Mouse (Mus musculus) naive thymus-derived CD4-positive, alpha-beta T cell, adult 5 months (primary cell): Measurements from ENCODE around the gene Setd1a. TPM values are rescaled to one million over a fixed set of nuclear protein-coding genes. Genes with fewer than 3 reads are reported as not detected.

Experiments used
- polyA plus RNA-seq: library from polyadenylated mRNA; unstranded; fragments of 100-300 nt; shearing (Covaris generic); gene quantifications from one replicate; pipeline ENCODE4 v1.2.1, GENCODE M21; 2017

Gene Setd1a
- 4.3 TPM for polyA plus RNA-seq

GRCm38 (mm10) chr7:127776426-127776825 is at the start of gene Setd1a:
Gene Setd1a (plus strand): TSS chr7:127776670.

GRCm38 (mm10) chr7:127732066-127732465 is 44.4 kb upstream of the Setd1a start, which contains the start of gene Ctf2:
Gene Ctf2 (minus strand): TSS chr7:127732166.

GRCm38 (mm10) chr7:127744366-127745045 is 32.0 kb upstream of the Setd1a start, which contains the start of gene Fbxl19:
Gene Fbxl19 (plus strand): TSS chr7:127744543.

GRCm38 (mm10) chr7:127769651-127770038 is 6.8 kb upstream of the Setd1a start, which contains the start of gene Orai3:
Gene Orai3 (plus strand): TSS chr7:127769815.

GRCm38 (mm10) chr7:127785308-127785707 is 8.8 kb downstream of the Setd1a start, which contains the start of gene Gm49388:
Gene Gm49388 (plus strand): TSS chr7:127785608.

GRCm38 (mm10) chr7:127800435-127801009 is 24.1 kb downstream of the Setd1a start, which contains the start of gene Hsd3b7:
Gene Hsd3b7 (plus strand): TSS chr7:127800604.

GRCm38 (mm10) chr7:127824176-127824871 is 47.9 kb downstream of the Setd1a start, which contains the start of the genes Stx4a and Stx1b:
Gene Stx4a (plus strand): TSS chr7:127824294.
Gene Stx1b (minus strand): TSS chr7:127824549.

Other genes with a start within 250 kb of the Setd1a start
- gene Tmem265, start 215.3 kb upstream of the Setd1a start, polyA plus RNA-seq: 10.2 TPM
- 113 TPM for gene Phkg2, start 203.3 kb upstream of the Setd1a start, polyA plus RNA-seq
- gene Ccdc189, start 188.1 kb upstream of the Setd1a start, polyA plus RNA-seq: 0.46 TPM
- gene Rnf40, start 187.9 kb upstream of the Setd1a start, polyA plus RNA-seq: 137 TPM
- 0.85 TPM for gene Zfp629, start 160.9 kb upstream of the Setd1a start, polyA plus RNA-seq
- 35.3 TPM for gene Bcl7c, start 67.7 kb upstream of the Setd1a start, polyA plus RNA-seq
- not detected for gene Ctf1, start 63.9 kb upstream of the Setd1a start, polyA plus RNA-seq
- gene Ctf2, start 44.5 kb upstream of the Setd1a start, polyA plus RNA-seq: not detected
- 0.65 TPM for gene Fbxl19, start 32.1 kb upstream of the Setd1a start, polyA plus RNA-seq
- gene Orai3, start 6.9 kb upstream of the Setd1a start, polyA plus RNA-seq: 3.5 TPM
- gene Gm49388, start 8.9 kb downstream of the Setd1a start, polyA plus RNA-seq: not detected
- 0.75 TPM for gene Hsd3b7, start 23.9 kb downstream of the Setd1a start, polyA plus RNA-seq
- gene Stx4a, start 47.6 kb downstream of the Setd1a start, polyA plus RNA-seq: 122 TPM
- gene Stx1b, start 47.9 kb downstream of the Setd1a start, polyA plus RNA-seq: not detected
- gene Zfp646, start 99.6 kb downstream of the Setd1a start, polyA plus RNA-seq: 30.0 TPM
- gene Zfp668, start 100.2 kb downstream of the Setd1a start, polyA plus RNA-seq: 13.1 TPM
- 0.73 TPM for gene Prss53, start 114.3 kb downstream of the Setd1a start, polyA plus RNA-seq
- not detected for gene Gm21974, start 118.8 kb downstream of the Setd1a start, polyA plus RNA-seq
- gene Vkorc1, start 118.9 kb downstream of the Setd1a start, polyA plus RNA-seq: 33.6 TPM
- 37.3 TPM for gene Bckdk, start 127.4 kb downstream of the Setd1a start, polyA plus RNA-seq
- gene Kat8, start 135.8 kb downstream of the Setd1a start, polyA plus RNA-seq: 39.5 TPM
- gene Prss8, start 153.4 kb downstream of the Setd1a start, polyA plus RNA-seq: not detected
- 1.7 TPM for gene Prss36, start 170.1 kb downstream of the Setd1a start, polyA plus RNA-seq
- 242 TPM for gene Fus, start 190.8 kb downstream of the Setd1a start, polyA plus RNA-seq
- 94.8 TPM for gene Pycard, start 217.2 kb downstream of the Setd1a start, polyA plus RNA-seq
- gene Trim72, start 227.3 kb downstream of the Setd1a start, polyA plus RNA-seq: not detected